Mouse (Mus musculus): ENCODE data around the gene Trmu. TPM values are rescaled to one million over a fixed set of nuclear protein-coding genes. Genes with fewer than 3 reads are reported as not detected.
A peak's percentile ranks its signal among the peaks of the same experiment; 100 is the strongest.

Trmu gene
- polyA plus RNA-seq, 1 experiment: 9.1 TPM

DNA sequence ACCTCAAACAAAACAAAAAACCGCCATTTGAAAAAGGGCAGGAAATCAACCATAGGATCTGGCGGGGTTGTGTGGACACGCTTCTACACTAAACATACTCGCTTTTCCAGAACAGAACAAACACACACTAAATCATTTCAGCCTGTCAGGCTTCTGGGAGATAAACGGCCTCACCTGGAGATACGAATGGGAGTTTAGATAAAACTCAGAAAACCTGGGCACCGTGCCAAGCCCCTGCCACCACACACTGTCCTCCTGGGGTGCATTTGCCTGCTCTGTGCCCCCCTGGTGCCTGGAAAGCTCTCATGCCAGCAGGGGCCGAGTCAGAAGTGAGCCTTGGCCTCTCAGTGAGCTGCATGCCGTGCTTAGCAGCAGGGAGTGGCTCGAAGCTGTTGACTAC is 30.8 kb downstream of the Trmu start:
- no peaks in the 10 kb centered on the region for H3K4me1 ChIP-seq (ENCODE audit: control insufficient read depth, insufficient read depth, low read length)
- H3K4me3 ChIP-seq (ENCODE audit: low read depth, low read length): no peak overlapping the region
- no peaks in the 10 kb centered on the region for H3K9me3 ChIP-seq (replicated peaks; ENCODE audit: control insufficient read depth, insufficient read depth, low read length, poor library complexity, severe bottlenecking)
- H3K27me3 ChIP-seq (ENCODE audit: control insufficient read depth, insufficient read depth, low read length, poor library complexity, severe bottlenecking): no peaks in the 10 kb centered on the region
- H3K9ac ChIP-seq (ENCODE audit: low read depth, poor library complexity, severe bottlenecking): no peak overlapping the region
- no peak overlapping the region for H3K27ac ChIP-seq (ENCODE audit: insufficient read depth, low read length)
- TF ChIP-seq POLR2A (IDR thresholded peaks at IDR 0.05; ENCODE audit: insufficient read depth, low read length) (no peak), EP300 (IDR thresholded peaks at IDR 0.05; ENCODE audit: insufficient read depth, low read depth, low read length) (no peak), CTCF (IDR thresholded peaks at IDR 0.05; ENCODE audit: low read depth, low read length) (no peak)
- H3K36me3 ChIP-seq (ENCODE audit: control insufficient read depth, insufficient read depth, low read length, poor library complexity, severe bottlenecking): no peaks in the 10 kb centered on the region

DNA sequence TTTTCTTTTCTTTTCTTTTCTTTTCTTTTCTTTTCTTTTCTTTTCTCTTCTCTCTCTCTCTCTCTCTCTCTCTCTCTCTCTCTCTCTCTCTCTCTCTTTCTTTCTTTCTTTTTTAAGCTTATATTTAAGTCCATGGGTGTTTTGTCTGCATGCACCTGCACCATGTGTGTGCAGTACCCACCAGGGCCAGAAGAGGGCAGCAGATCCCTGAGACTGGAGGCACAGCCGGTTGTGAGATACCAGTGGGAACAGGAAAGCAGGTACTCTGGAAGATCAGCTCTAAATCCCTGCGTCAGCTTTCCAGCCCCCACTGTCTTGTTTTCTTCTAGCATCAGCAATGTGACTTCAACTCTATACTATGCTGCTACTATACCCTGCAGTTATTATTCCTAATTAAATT is 34.5 kb downstream of the Trmu start:
- no peak overlapping the region for H3K27ac ChIP-seq (ENCODE audit: insufficient read depth, low read length)
- TF ChIP-seq EP300 (IDR thresholded peaks at IDR 0.05; ENCODE audit: insufficient read depth, low read depth, low read length): no peak
- peak; percentile 99 for TF ChIP-seq CTCF (IDR thresholded peaks at IDR 0.05; ENCODE audit: low read depth, low read length)
- no peaks in the 10 kb centered on the region for H3K9me3 ChIP-seq (replicated peaks; ENCODE audit: control insufficient read depth, insufficient read depth, low read length, poor library complexity, severe bottlenecking)
- H3K4me3 ChIP-seq (ENCODE audit: low read depth, low read length): no peak overlapping the region
- H3K4me1 ChIP-seq (ENCODE audit: control insufficient read depth, insufficient read depth, low read length): no peaks in the 10 kb centered on the region
- no peaks in the 10 kb centered on the region for H3K36me3 ChIP-seq (ENCODE audit: control insufficient read depth, insufficient read depth, low read length, poor library complexity, severe bottlenecking)
- H3K27me3 ChIP-seq (ENCODE audit: control insufficient read depth, insufficient read depth, low read length, poor library complexity, severe bottlenecking): no peaks in the 10 kb centered on the region
- no peak overlapping the region for H3K9ac ChIP-seq (ENCODE audit: low read depth, poor library complexity, severe bottlenecking)

DNA sequence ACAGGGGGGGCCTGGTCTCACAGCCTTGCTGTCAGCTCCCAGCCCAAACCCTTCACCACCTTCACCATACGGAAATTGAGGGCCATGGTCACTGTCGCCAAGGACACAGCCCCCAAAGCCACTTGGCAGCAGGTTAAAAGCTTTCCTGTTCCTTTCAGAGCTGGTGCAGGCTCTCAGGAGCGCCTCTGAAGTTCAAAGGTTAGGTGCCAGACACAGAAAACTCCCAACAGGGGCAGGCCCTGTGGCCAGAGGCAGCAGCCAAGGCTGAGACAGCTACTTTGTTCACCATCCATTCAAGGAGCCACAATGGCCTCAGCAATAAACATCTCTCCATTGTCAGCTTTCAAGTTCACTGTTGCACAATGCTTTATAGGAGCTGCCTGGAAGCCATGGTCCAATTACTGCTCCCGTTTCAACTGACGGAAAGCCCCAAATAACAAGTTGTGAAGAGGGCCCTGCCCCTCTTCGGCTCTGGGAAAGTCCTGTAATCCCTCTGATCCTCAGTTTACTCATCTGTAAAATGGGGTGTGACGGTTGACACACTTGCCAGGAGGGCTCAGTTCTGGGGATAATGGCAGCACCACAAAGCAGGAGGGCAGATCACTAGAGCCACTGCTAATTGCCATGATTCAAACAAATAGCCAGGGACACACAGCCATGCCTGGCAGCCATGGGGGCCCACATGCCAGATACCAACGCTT is 40.2 kb downstream of the Trmu start:
- no peak overlapping the region for H3K9ac ChIP-seq (ENCODE audit: low read depth, poor library complexity, severe bottlenecking)
- no peaks in the 10 kb centered on the region for H3K36me3 ChIP-seq (ENCODE audit: control insufficient read depth, insufficient read depth, low read length, poor library complexity, severe bottlenecking)
- H3K4me3 ChIP-seq (ENCODE audit: low read depth, low read length): no peak overlapping the region
- TF ChIP-seq POLR2A (IDR thresholded peaks at IDR 0.05; ENCODE audit: insufficient read depth, low read length) (no peak), EP300 (IDR thresholded peaks at IDR 0.05; ENCODE audit: insufficient read depth, low read depth, low read length) (no peak)
- no peaks in the 10 kb centered on the region for H3K27me3 ChIP-seq (ENCODE audit: control insufficient read depth, insufficient read depth, low read length, poor library complexity, severe bottlenecking)
- no peaks in the 10 kb centered on the region for H3K9me3 ChIP-seq (replicated peaks; ENCODE audit: control insufficient read depth, insufficient read depth, low read length, poor library complexity, severe bottlenecking)
- H3K4me1 ChIP-seq (ENCODE audit: control insufficient read depth, insufficient read depth, low read length): no peaks in the 10 kb centered on the region
- H3K27ac ChIP-seq (ENCODE audit: insufficient read depth, low read length): no peak overlapping the region

DNA sequence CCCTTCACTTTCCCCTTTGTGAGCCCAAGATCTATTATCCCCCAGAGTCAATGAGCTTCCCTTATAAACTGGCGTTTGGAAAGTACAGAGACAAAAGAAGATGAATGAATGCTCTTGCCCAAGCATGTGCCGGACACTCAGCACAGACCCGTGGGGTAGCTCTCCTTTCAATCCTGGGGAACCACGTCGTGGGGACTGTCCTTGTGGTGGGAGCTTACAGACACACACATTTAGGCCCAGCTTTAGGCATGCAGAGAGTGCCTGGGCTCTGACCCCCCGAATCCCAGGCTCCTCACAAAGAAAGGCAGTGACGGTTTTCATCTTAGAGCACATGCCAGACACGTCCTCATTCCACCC is 40.8 kb downstream of the Trmu start:
- no peak overlapping the region for H3K9ac ChIP-seq (ENCODE audit: low read depth, poor library complexity, severe bottlenecking)
- H3K27me3 ChIP-seq (ENCODE audit: control insufficient read depth, insufficient read depth, low read length, poor library complexity, severe bottlenecking): no peaks in the 10 kb centered on the region
- no peaks in the 10 kb centered on the region for H3K9me3 ChIP-seq (replicated peaks; ENCODE audit: control insufficient read depth, insufficient read depth, low read length, poor library complexity, severe bottlenecking)
- H3K4me1 ChIP-seq (ENCODE audit: control insufficient read depth, insufficient read depth, low read length): no peaks in the 10 kb centered on the region
- H3K4me3 ChIP-seq (ENCODE audit: low read depth, low read length): no peak overlapping the region
- no peaks in the 10 kb centered on the region for H3K36me3 ChIP-seq (ENCODE audit: control insufficient read depth, insufficient read depth, low read length, poor library complexity, severe bottlenecking)
- no peak for TF ChIP-seq EP300 (IDR thresholded peaks at IDR 0.05; ENCODE audit: insufficient read depth, low read depth, low read length)
- TF ChIP-seq CTCF (IDR thresholded peaks at IDR 0.05; ENCODE audit: low read depth, low read length): no peak
- TF ChIP-seq POLR2A (IDR thresholded peaks at IDR 0.05; ENCODE audit: insufficient read depth, low read length): no peak
- H3K27ac ChIP-seq (ENCODE audit: insufficient read depth, low read length): no peak overlapping the region

DNA sequence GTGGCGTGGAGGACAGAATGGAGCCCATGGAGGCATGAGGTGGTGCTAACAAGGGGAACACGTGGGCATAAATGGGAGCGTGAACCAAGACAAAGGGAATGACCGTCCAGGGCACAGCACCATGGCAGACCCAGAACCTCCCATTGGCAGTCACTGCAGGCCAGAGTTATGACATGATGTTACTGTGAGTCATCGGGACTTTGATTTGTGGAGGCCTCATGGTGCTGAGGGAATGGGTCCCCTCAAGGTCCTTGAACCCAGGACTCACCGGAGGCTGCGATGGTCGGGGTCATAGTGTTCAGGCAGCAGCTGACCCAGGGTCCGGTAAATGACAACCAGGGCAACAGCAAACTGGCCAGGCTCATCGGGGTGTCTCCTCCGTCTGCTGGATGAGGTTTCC is 42.7 kb downstream of the Trmu start:
- no peak overlapping the region for H3K9ac ChIP-seq (ENCODE audit: low read depth, poor library complexity, severe bottlenecking)
- H3K27ac ChIP-seq (ENCODE audit: insufficient read depth, low read length): no peak overlapping the region
- TF ChIP-seq EP300 (IDR thresholded peaks at IDR 0.05; ENCODE audit: insufficient read depth, low read depth, low read length): no peak
- TF ChIP-seq POLR2A (IDR thresholded peaks at IDR 0.05; ENCODE audit: insufficient read depth, low read length): no peak
- no peak for TF ChIP-seq CTCF (IDR thresholded peaks at IDR 0.05; ENCODE audit: low read depth, low read length)
- no peaks in the 10 kb centered on the region for H3K27me3 ChIP-seq (ENCODE audit: control insufficient read depth, insufficient read depth, low read length, poor library complexity, severe bottlenecking)
- H3K9me3 ChIP-seq (replicated peaks; ENCODE audit: control insufficient read depth, insufficient read depth, low read length, poor library complexity, severe bottlenecking): no peaks in the 10 kb centered on the region
- H3K4me3 ChIP-seq (ENCODE audit: low read depth, low read length): no peak overlapping the region
- H3K36me3 ChIP-seq (ENCODE audit: control insufficient read depth, insufficient read depth, low read length, poor library complexity, severe bottlenecking): no peaks in the 10 kb centered on the region
- no peaks in the 10 kb centered on the region for H3K4me1 ChIP-seq (ENCODE audit: control insufficient read depth, insufficient read depth, low read length)

DNA sequence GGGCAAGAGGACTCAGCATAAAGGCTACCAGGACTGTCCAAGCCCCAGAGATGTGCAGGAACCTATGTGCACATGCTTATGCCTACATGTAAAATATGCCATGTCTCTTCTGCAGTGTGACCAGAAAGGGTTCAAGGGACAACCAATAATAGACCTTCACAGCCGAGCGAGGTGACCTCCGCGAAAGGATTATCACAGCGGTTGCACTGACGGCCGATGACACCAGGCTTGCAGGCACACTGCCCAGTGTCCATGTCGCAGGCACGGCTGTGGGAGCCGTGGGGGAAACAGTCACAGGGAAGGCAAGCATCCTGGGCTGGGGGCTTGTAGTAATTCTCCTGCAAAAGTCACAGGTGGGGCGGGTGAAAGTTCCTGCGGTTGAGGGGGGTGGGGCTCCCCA is 49.0 kb downstream of the Trmu start:
- no peak overlapping the region for H3K27ac ChIP-seq (ENCODE audit: insufficient read depth, low read length)
- no peaks in the 10 kb centered on the region for H3K4me1 ChIP-seq (ENCODE audit: control insufficient read depth, insufficient read depth, low read length)
- no peaks in the 10 kb centered on the region for H3K36me3 ChIP-seq (ENCODE audit: control insufficient read depth, insufficient read depth, low read length, poor library complexity, severe bottlenecking)
- no peaks in the 10 kb centered on the region for H3K27me3 ChIP-seq (ENCODE audit: control insufficient read depth, insufficient read depth, low read length, poor library complexity, severe bottlenecking)
- TF ChIP-seq CTCF (IDR thresholded peaks at IDR 0.05; ENCODE audit: low read depth, low read length) (no peak), POLR2A (IDR thresholded peaks at IDR 0.05; ENCODE audit: insufficient read depth, low read length) (no peak), EP300 (IDR thresholded peaks at IDR 0.05; ENCODE audit: insufficient read depth, low read depth, low read length) (no peak)
- H3K9me3 ChIP-seq (replicated peaks; ENCODE audit: control insufficient read depth, insufficient read depth, low read length, poor library complexity, severe bottlenecking): no peaks in the 10 kb centered on the region
- no peak overlapping the region for H3K9ac ChIP-seq (ENCODE audit: low read depth, poor library complexity, severe bottlenecking)
- no peak overlapping the region for H3K4me3 ChIP-seq (ENCODE audit: low read depth, low read length)

Data from ES-Bruce4 (cell line).